Mouse (Mus musculus) adrenal gland, postnatal 25 days (tissue): ENCODE data around the gene Nell2. TPM values are rescaled to one million over a fixed set of nuclear protein-coding genes. Genes with fewer than 3 reads are reported as not detected.

ENCODE experiments used
- DNase-seq: peaks from one replicate; pipeline ENCODE4 v3.0.0; 2021; ENCODE audit warnings: mixed read lengths
- total RNA-seq: library from RNA; stranded (reverse); gene quantifications from 2 replicates; pipeline ENCODE4 v1.2.3, GENCODE M21; 2021

Nell2 gene
- total RNA-seq, 1 experiment from 2014 or later, result 3.8 TPM

GRCm38 (mm10) chr15:95473976-95474375 lies 54.4 kb downstream of the Nell2 start:
- no peak for DNase-seq

GRCm38 (mm10) chr15:95467195-95467594 lies 61.2 kb downstream of the Nell2 start:
- no peak for DNase-seq

GRCm38 (mm10) chr15:95460041-95460566 lies 68.3 kb downstream of the Nell2 start:
- no peak for DNase-seq

- no peak for DNase-seq
Observed at GRCm38 (mm10) chr15:95444586-95444985, 83.8 kb downstream of the Nell2 start.

- DNase-seq, result no peak
Observed at GRCm38 (mm10) chr15:95437740-95438139, 90.6 kb downstream of the Nell2 start.

GRCm38 (mm10) chr15:95436261-95436660 lies 92.1 kb downstream of the Nell2 start:
- DNase-seq, result no peak

GRCm38 (mm10) chr15:95431156-95431799 lies 97.1 kb downstream of the Nell2 start:
- DNase-seq, result no peak

GRCm38 (mm10) chr15:95430000-95430399 lies 98.4 kb downstream of the Nell2 start:
- no peak for DNase-seq

GRCm38 (mm10) chr15:95428003-95428663 lies 100.2 kb downstream of the Nell2 start:
- no peak for DNase-seq

- DNase-seq, result no peak
Observed at GRCm38 (mm10) chr15:95425085-95425484, 103.3 kb downstream of the Nell2 start.

- no peak for DNase-seq
Observed at GRCm38 (mm10) chr15:95422226-95422950, 106.0 kb downstream of the Nell2 start.

- DNase-seq, result no peak
Observed at GRCm38 (mm10) chr15:95418641-95419040, 109.7 kb downstream of the Nell2 start.

- DNase-seq, result no peak
Observed at GRCm38 (mm10) chr15:95411949-95412741, 116.2 kb downstream of the Nell2 start.

GRCm38 (mm10) chr15:95410213-95410843 lies 118.0 kb downstream of the Nell2 start:
- DNase-seq, result no peak

- no peak for DNase-seq
Observed at GRCm38 (mm10) chr15:95390347-95390746, 138.0 kb downstream of the Nell2 start.

- no peak for DNase-seq
Observed at GRCm38 (mm10) chr15:95388950-95389349, 139.4 kb downstream of the Nell2 start.

- DNase-seq, result no peak
Observed at GRCm38 (mm10) chr15:95380859-95381258, 147.5 kb downstream of the Nell2 start.

- DNase-seq, result peak; percentile 60
Observed at GRCm38 (mm10) chr15:95370720-95371395, 157.5 kb downstream of the Nell2 start.

GRCm38 (mm10) chr15:95368185-95368584 lies 160.2 kb downstream of the Nell2 start:
- no peak for DNase-seq

- no peak for DNase-seq
Observed at GRCm38 (mm10) chr15:95366506-95366905, 161.9 kb downstream of the Nell2 start.

- DNase-seq, result peak; percentile 12
Observed at GRCm38 (mm10) chr15:95354806-95355205, 173.6 kb downstream of the Nell2 start.
